Mouse (Mus musculus) heart, embryonic 14.5 days (tissue): Measurements from ENCODE around the gene Utp14b. TPM values are rescaled to one million over a fixed set of nuclear protein-coding genes. Genes with fewer than 3 reads are reported as not detected.

Experiments used
- ATAC-seq: fragments of 200-750 bp; cut with Nextera tagmentation; 2 replicates; pipeline ENCODE4 v1.8.0; 2017; ENCODE audit warnings: low read depth, moderate TSS enrichment; ENCODE audit not compliant: insufficient number of reproducible peaks, insufficient read depth, low FRiP score
- H3K27ac ChIP-seq, 2 experiments: fragments of 200-500 bp in 1 of 2; fragments of 300-500 bp in 1 of 2; sonication (generic) in 1 of 2; replicated peaks in 1 of 2; 2 replicates each; pipeline ENCODE4 v1.5.1; 2012 to 2014; ENCODE audit warnings: low read depth in 2 of 2, low read length in 2 of 2, control low read depth in 1 of 2, mild to moderate bottlenecking in 1 of 2, mixed read lengths in 1 of 2; ENCODE audit not compliant: control insufficient read depth in 1 of 2, insufficient read depth in 1 of 2
- H3K27me3 ChIP-seq: fragments of 300-500 bp; sonication (generic); 2 replicates; pipeline ENCODE4 v1.6.1; 2014; ENCODE audit warnings: mild to moderate bottlenecking, low read length, control low read depth; ENCODE audit not compliant: control insufficient read depth, insufficient read depth
- H3K36me3 ChIP-seq: fragments of 300-500 bp; sonication (generic); 2 replicates; pipeline ENCODE4 v1.6.1; 2014; ENCODE audit warnings: mild to moderate bottlenecking, control low read depth, low read length, mixed read lengths; ENCODE audit not compliant: control insufficient read depth, insufficient read depth
- H3K4me1 ChIP-seq, 2 experiments: fragments of 200-500 bp in 1 of 2; fragments of 300-500 bp in 1 of 2; sonication (generic) in 1 of 2; 2 replicates each; pipeline ENCODE4 v1.6.1; 2012 to 2014; ENCODE audit warnings: low read length in 2 of 2, control low read depth in 1 of 2, mixed read lengths in 1 of 2; ENCODE audit not compliant: control insufficient read depth in 2 of 2, insufficient read depth in 2 of 2
- H3K4me2 ChIP-seq: fragments of 300-500 bp; sonication (generic); 2 replicates; pipeline ENCODE4 v1.6.1; 2014; ENCODE audit warnings: mild to moderate bottlenecking, low read length
- H3K4me3 ChIP-seq, 2 experiments: fragments of 200-500 bp in 1 of 2; fragments of 300-500 bp in 1 of 2; sonication (generic) in 1 of 2; 2 replicates each; pipeline ENCODE4 v1.5.1; 2012 to 2014; ENCODE audit warnings: low read length in 2 of 2, mild to moderate bottlenecking in 2 of 2, control low read depth in 1 of 2, low read depth in 1 of 2, moderate library complexity in 1 of 2; ENCODE audit not compliant: control insufficient read depth in 1 of 2, insufficient read depth in 1 of 2
- H3K9ac ChIP-seq: fragments of 300-500 bp; sonication (generic); 2 replicates; pipeline ENCODE4 v1.6.1; 2014; ENCODE audit warnings: mild to moderate bottlenecking, low read length
- H3K9me3 ChIP-seq: fragments of 300-500 bp; sonication (generic); 2 replicates; pipeline ENCODE4 v1.6.1; 2016; ENCODE audit warnings: low read length, control low read depth; ENCODE audit not compliant: control insufficient read depth
- WGBS: fragments of 180-500 bp; shearing (Covaris S2); extraction: QIAGEN DNeasy Blood & Tissue Kit; methylation state at CpG from one replicate; pipeline ENCODE4 v1.1.7; 2014; 5-methylcytosine and 5-hydroxymethylcytosine counted together
- polyA plus RNA-seq: library from polyadenylated mRNA; unstranded; fragments of >200 nt; fragmentation: Nextera tagmentation; extraction: Ambion mirVana; gene quantifications from 2 replicates; pipeline ENCODE4 v1.2.1, GENCODE M21; 2014

The Utp14b gene
- polyA plus RNA-seq, 1 experiment from 2014 or later = 2.8 TPM

DNA sequence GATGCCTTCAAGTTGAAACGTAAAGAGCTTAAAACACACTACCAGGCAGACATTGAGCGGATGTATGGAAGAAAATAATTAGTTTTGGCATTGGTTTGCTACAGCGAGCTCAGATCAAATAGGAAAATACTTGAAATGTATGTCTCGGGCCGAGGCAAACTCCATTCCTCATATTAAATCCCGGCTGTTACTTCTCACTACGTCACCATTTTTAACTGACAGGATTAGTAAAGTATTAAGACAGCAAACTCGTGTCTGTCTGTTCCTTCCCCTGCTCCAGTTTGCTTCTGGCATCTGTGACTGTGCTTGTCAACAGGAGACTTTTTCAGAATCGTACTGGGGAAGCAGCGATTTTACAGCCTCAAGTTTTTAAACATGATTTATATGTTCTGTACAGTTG lies 48.5 kb downstream of the Utp14b start:
- H3K9me3 ChIP-seq = no peaks in the 10 kb centered on the region
- no peak overlapping the region for H3K27ac ChIP-seq
- no peaks in the 10 kb centered on the region for H3K27me3 ChIP-seq
- peaks cover 62% of the 10 kb centered on the region for H3K36me3 ChIP-seq
- no peaks in the 10 kb centered on the region for H3K4me1 ChIP-seq
- no peak overlapping the region for H3K9ac ChIP-seq
- 69% methylated on average over 10 of the region's 10 CpGs for WGBS
- no peak for ATAC-seq
- H3K4me2 ChIP-seq = no peak overlapping the region
- no peak overlapping the region for H3K4me3 ChIP-seq

DNA sequence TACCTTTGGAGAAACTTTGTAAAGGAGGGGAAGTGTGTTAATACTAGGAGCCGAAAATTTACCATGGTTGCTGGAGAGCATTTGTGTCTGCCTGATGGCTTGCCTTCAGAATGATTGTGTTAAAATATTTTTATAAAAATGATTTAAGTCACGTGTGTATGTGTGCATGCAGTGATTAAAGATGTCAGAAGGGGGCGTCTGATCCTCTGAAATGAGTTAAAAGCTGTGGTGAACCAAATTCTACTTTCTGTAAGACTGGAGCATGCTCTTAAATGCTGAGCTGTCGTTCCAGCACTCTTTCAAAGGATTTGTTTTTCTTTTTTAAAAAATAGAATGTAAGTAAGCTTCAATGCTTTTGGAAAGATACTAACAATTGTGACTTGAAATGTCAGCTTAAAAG lies 49.4 kb downstream of the Utp14b start:
- Histone ChIP-seq H3K9ac (no peak overlapping the region), H3K4me3 (no peak overlapping the region), H3K4me2 (no peak overlapping the region), H3K27me3 (no peaks in the 10 kb centered on the region), H3K4me1 (no peaks in the 10 kb centered on the region), H3K36me3 (peaks cover 53% of the 10 kb centered on the region), H3K9me3 (no peaks in the 10 kb centered on the region), H3K27ac (no peak overlapping the region)
- 65% methylated on average over 4 of the region's 4 CpGs for WGBS
- ATAC-seq = no peak

DNA sequence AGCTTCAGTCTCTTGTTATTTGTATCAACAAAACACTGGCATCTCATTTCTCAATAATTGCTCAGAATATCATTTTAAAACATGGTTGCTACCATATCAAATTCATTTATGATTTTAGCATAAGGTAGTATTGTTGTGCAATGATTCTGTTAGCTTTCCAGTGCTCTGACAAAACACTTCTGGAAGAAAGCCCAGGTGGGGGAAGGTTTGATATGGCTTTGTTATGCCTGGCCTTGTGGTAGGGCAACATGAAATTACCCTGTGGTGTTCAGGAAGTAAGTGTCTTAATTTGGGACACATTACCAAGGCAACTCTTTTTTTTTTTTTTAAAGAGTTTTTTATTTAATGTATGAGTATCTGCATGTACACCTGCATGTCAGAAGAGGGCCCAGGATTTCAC lies 52.2 kb downstream of the Utp14b start:
- H3K27me3 ChIP-seq = no peaks in the 10 kb centered on the region
- H3K4me1 ChIP-seq = no peaks in the 10 kb centered on the region
- H3K9me3 ChIP-seq = no peaks in the 10 kb centered on the region
- H3K36me3 ChIP-seq = peaks cover 25% of the 10 kb centered on the region
- no peak for ATAC-seq
- H3K27ac ChIP-seq = no peak overlapping the region
- no peak overlapping the region for H3K4me3 ChIP-seq
- no peak overlapping the region for H3K4me2 ChIP-seq
- no peak overlapping the region for H3K9ac ChIP-seq

DNA sequence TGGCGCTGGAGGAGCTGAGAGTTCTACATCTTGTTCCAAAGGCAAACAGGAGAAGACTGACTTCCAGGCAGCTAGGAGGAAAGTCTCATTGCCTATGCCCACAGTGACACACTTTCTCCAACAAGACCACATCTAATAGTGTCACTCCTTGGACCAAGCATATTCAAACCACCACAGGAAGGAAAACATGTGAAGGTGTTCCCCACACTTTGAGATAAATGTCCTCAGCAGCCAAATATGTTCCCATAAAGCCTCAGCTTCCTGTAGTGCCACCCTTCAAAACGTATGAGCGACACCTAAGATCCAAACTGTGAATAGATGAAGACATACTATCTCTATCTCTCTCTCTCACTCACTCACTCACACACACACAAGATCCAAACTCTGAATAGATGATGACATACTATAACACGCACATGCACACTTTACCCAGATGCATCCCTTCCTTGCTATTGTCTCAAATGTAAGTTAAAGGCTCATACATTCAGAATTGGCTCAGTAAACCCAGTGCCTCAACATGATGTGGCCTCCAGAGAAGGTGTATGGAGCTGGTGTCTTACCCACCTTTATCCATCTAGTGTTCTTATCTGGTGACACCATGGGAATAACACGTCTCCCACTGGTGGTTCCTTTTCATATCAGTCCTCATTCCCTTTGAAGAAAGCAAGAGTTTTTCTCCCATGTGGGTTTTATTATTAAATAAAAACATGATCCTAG lies 52.9 kb downstream of the Utp14b start:
- Histone ChIP-seq H3K9ac (no peak overlapping the region), H3K4me1 (no peaks in the 10 kb centered on the region), H3K4me3 (no peak overlapping the region), H3K4me2 (no peak overlapping the region), H3K27me3 (no peaks in the 10 kb centered on the region), H3K36me3 (peaks cover 18% of the 10 kb centered on the region), H3K9me3 (no peaks in the 10 kb centered on the region), H3K27ac (no peak overlapping the region)
- no peak for ATAC-seq
- 79% methylated on average over 5 of the region's 5 CpGs for WGBS

Other genes starting within 250 kb of the Utp14b start
- gene Farsb, start 169.1 kb upstream of the Utp14b start, polyA plus RNA-seq = 98.3 and 101 TPM in 2 replicates
- gene Mogat1, start 147.0 kb upstream of the Utp14b start, polyA plus RNA-seq = not detected in 2 replicates
- not detected in 2 replicates for gene BC035947, start 145.9 kb upstream of the Utp14b start, polyA plus RNA-seq
- gene Acsl3, start 213 bp upstream of the Utp14b start, polyA plus RNA-seq = 82.5 and 83.1 TPM in 2 replicates
- 3.3 and 4.2 TPM in 2 replicates for gene Kcne4, start 158.7 kb downstream of the Utp14b start, polyA plus RNA-seq